Mouse (Mus musculus) urinary bladder, adult 18-20 months (tissue): ENCODE measurements around the gene Dph2.
A peak's percentile ranks its signal among the peaks of the same experiment; 100 is the strongest.

Experiments
- DNase-seq, 2 experiments: peaks; one replicate each; pipeline ENCODE4 v3.0.0; 2022; ENCODE audit warnings: low spot score in 2 of 2, mixed read lengths in 2 of 2

Gene Dph2

DNA sequence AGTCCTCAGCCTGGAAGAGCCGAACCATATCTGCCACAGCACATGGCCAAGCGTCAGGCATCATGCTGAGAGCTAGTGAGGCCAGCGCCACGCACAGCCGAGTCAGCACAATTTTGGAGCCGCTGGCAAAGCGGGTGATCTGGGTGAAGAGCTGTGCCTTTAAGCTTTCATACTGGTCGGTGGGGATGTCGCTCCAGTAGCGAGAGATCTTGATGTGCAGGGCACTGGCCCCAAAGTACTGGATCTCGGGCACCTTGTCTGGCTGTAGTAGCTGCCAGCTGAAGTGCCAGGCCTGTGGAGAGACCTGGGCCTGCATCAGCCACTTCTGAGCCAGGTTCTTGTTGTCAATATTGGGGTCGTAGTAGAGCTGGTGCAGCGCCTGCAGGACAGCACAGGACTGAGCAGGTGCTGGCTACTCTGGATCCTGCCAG, 20.3 kb upstream of the Dph2 start:
- DNase-seq = no peak

DNA sequence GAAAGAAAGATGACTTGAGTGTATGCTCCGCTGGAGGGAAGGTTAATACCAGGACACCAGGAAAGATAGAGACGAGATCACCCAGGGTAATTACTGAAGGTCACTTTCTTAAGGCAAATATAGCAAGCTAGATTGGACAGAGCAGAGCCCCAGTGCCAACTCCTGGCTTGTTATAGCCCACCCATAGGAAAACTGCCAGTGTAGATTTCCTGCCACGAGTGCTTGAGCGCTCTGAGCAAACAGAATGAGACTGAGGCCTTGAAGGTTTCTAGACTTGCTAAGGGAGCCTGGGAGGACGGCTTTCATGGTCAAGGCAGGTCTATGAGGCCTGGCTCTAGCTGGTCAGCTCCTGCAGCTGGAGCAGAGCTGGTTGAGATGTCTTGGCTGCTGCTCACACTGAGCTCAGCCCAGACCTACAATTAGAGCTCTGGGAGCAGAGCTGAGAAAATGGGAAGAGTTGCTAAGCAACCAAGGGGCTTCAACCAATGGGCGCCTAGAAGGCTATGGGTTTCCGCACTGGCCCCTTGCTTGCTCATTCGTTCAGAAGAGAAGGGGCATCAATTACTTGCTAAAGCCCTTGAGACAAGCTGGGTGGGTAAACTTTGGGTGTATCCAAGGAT, 17.1 kb upstream of the Dph2 start:
- DNase-seq = no peak

DNA sequence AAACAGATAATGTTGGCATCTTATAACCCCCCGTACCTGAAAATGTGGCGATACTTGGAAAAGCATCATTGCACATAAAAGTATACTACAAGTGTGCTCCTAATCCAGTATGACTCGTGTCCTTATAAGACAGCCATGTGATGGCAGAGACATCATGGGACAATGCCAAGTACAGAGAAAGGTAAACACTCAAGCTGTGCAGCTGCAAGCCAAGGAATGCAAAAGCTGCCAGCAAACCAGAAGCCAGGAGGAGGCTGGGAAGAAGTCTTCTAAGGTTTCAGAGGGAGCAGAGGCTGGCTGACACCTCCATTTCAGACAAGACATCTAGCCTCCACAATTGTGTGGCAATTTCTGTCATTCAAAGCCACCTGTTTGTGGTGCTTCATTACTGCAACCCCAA, 14.4 kb upstream of the Dph2 start:
- DNase-seq = no peak

DNA sequence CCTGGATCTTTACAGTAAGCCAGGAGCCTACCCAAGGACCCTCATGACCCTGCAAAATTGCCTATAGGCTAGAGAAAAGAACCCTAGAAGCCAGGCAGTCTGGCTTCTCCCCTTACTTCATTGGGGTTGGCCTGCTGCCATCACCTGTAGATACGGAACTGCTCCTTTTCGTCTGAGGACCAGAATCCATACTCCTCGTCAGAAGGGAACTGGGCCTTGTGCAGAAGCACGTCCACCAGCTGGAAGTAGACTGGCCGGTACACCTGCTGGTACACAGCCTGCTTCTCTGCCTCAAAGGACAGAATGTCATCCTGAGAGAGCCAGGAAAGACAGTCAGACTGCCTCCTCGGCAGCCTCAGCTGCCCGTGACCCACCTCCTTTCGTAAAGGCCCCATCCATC, 12.9 kb upstream of the Dph2 start:
- no peak for DNase-seq

DNA sequence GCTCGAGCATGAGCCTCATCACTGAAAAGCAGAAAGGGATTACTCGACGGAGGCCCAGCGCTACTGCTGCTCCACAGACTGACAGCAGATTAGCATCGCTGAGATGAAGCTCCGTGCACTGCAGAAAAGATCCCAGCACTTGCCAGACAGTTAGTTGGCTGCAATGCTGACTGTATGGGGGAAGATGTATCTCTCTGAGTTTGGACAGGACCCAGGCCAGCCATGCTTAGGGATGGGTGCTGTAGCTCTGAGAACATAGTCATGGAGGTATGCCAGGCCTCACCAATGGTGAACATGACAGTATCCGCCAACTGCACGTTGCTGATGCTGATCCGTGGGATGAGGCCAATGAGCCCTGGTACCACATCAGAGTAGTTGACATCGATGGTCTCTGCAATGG, 12.3 kb upstream of the Dph2 start:
- no peak for DNase-seq

DNA sequence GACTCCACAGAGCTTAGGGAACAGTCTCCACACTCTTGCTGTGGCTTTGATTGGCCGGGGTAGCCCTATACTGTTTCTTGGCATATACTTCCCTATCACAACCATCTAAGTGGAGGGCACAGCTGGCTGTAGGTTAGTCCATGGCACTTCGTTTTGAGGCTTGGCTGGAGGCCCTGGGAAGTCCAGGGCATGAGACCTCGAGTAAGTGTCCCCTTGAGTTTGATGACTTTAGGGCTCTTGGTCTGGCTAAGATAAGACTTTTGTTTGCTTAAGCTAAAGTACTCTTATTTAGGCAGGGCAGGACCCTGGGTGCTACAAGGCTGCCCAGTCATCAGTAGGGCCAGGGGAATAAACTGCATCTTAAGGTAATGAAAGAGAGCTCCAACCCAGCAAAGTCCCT, 6.3 kb upstream of the Dph2 start:
- no peak for DNase-seq

DNA sequence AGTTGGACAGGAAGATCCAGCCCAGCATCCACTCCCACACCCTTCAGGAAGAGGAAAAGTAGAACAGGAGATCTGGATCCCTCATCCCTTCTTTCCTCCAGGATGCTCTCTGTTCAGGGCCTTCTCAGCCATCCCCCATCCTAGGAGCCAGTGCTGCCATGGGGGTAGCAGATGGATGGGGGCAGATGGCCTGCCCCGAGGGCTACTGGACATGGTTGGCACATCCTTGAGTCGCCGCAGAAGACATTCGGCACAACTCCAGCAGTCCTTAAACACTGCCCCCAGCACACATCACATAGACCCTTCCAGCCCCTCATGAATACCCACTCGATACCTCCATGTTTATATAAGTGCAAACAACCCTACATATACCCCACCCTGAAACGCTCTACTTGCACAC, 4.2 kb upstream of the Dph2 start:
- no peak for DNase-seq

DNA sequence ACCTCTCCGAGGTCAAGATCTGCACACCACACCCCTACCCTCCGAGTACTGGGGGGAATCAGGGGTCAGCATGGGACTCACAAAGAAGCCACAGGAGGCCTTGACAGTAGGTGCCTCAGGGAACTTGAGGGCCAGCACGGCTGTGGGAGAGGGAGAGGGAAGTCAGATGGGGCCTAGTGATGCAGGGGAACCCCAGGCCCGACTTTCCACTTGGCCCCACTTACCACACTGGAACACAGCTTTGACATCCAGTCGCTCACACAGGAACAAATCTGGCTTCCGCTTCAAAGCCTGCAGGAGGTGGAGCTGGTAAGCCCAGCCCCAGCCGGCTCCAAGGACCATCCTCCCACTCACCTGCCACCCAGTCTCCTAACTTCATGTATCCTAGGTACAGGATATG, 3.5 kb upstream of the Dph2 start:
- DNase-seq = no peak

DNA sequence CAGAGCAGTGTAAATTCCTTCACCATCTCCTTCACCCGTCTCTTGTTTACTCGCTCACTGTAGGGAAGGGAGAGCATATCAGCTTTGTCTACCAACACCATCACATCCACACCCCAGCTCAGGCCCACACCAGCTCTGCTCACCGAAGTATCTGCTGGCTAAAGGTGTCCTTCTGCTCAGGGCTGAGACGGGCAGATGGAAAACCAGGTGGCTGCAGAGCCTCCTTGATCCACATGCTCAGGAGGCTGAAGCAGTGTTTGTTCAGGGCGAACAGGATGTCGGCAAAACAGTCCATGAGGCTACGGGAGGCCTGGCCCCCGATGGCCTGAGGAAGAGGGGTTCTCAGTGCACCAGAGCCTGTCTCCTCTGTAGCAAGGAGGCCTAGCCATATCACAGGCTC, 2.8 kb upstream of the Dph2 start:
- DNase-seq = no peak

DNA sequence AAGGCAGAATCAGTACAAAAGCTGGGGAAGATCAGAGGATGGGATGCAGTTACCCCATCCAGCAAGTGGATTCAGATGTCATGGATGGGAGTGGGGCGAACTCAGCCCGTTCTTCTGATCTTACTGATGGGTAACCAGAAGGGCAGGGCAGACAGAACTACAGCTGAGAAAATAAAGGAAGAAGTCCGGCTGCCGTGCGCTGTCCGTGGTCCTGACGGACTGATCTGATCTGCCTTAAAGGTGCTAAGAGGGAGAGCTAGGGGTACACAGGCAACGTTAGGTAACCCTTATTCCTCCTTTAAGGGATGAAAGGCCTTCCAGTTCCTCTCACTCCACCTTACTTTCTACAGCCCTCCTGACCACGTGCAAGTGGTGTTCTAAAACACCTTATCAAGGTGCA, 1.5 kb upstream of the Dph2 start:
- peak in 1 of 2 experiments; percentile 30 for DNase-seq

DNA sequence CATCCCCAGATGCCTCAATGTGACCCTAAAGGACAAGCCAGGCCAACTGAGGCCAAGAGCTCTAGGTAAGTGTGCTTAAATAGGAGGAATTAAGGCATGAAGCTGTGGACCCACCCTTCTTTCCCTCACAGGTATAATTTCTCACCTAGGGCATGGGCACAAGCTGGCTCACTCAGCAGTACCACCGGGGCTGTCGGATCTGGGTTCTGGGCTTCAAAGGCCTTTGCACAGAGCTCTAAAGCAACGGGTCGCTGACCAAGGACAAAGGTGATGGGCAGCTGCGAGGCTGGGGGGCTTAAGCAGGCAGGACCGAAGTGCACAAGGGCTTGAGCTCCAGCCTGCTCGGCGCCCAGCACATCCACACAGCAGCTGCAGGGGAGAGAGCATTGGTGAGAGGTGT, 1.1 kb downstream of the Dph2 start:
- DNase-seq = no peak

DNA sequence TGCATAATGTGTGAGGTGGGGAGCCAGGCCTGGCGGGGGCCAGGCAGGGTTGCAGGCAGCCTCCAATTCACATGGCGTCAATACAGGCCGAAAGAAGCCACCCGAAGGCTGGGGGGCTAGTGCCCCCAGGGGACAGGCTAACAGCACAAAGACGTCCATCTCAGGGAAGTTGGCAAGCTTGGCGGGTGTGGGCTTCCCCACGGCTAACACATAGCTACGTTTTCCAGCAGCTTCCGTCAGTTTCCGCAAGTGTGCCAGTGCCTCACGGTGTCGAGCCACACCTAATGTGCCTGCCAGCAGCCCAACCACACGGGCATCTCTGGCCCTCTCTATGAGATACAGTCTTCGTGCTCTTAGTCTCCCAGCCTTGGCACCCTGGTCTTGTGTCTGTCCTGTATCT, 1.8 kb downstream of the Dph2 start:
- DNase-seq = no peak

DNA sequence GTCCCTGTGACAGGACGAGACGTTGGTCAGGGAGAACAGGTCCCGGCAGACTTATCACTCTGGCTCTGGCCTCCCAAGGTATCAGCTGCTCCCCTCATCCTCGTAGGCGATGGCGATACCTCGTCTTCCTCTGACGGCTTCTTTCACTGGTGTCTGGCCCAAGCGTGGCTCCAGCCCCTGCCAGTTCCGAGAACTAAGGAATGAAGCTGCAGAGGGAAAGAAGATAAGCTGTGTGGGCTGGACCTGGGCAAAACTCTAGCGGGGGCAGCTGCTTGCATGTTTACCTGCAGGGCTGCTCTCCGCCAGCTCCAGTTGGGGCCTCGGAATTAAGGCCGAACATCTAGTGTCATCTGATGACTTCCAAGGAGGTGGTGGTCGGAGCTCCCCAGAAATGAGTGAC, 2.4 kb downstream of the Dph2 start:
- DNase-seq = no peak

DNA sequence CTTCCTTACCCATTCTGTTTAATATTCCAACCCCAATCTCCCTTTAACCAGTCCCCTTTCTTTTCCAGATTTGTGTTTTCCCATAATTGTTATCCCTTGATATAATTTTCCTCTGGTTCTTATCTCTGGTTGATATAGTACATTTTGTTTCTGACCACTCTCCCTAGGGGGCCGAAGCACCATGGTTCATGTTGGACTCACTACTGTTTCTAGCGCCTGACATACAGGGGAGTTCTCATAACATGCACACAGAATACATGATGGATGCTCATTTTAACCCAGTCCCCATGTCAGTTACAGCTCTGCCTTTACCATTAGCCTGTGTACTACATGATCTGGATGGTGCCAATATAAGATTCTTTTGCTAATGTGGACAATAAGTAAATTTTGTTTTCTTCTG, 3.9 kb downstream of the Dph2 start:
- DNase-seq = no peak

DNA sequence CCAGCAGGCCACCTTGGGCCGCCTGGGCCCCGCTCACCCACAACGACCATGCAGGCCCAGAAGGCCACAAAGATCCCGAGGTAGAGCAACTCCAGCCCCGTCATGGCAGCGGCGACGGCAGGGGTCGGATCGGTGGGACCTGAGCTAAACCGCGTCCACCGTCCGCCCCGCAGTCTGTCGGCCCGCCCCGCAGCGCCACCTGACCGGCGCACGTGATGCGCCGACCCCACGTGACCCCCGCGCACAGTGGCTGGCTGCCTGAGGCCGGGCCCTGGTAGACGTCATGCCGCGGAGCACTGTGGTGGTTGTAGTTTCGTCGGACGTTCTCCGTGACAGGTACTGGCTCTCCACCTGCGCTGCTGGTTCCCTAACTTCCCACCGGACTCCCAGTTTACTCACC, 4.7 kb downstream of the Dph2 start, which contains the start of gene Atp6v0b:
Gene Atp6v0b (minus strand): TSS at position 201 of the 400 bp plus-strand sequence.
- peak; percentile 92 to 95 for DNase-seq

DNA sequence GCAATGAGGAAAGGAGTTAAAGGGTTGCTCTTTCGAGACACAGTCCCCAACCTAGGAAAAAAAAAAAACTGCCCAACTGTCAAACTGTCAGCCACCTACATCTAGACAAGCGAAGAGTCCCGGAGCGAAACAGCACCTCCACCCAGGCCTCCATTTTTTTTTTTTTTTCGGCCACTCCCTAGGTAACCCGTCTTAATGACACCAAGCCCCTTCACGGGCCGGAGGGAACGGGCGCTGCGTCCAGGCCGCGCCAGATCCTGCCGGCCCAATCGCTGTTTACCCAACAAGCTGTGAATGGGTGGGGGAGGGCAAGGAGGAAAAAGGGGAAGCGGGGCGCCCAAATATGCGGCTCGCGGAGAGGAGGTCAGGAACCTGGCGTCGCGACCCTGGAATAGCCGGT, 5.2 kb downstream of the Dph2 start:
- no peak for DNase-seq

DNA sequence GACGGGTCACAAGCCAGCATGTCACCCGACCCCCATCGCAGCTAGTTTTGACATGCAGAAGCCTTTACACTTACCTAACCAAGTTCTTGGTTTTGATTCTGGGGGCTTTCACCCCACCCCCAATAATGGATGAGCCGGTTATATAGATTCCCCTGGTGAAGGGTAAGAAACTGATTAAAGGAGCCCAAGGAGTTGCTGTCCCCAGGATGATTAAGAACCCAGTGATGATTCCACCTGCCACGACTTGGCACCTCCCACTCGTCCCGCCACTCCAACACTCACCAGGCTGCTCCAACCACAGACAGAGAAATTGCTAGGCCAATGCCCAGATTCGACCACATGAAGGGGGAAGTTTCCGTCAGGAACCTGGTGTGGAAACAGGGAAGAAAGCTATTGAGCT, 5.8 kb downstream of the Dph2 start:
- no peak for DNase-seq

DNA sequence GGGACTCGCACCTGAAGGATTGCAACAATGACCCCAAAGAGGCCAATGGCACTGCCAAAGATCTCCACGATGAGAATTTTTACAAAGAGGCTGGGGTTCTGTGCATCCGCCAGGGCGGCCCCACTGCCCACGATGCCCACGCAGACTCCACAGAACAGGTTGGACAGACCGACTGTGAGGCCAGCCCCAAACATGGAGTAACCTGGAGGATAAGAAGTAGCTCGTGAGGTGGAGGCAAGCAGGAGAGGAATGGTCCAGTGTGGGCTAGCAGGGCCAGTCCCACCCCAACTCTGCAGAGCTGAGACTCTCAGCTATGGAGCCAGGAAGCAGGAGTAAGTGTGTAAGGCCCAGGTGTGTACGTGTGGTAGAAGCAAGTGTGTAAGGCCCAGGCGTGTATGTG, 6.7 kb downstream of the Dph2 start:
- DNase-seq = no peak

DNA sequence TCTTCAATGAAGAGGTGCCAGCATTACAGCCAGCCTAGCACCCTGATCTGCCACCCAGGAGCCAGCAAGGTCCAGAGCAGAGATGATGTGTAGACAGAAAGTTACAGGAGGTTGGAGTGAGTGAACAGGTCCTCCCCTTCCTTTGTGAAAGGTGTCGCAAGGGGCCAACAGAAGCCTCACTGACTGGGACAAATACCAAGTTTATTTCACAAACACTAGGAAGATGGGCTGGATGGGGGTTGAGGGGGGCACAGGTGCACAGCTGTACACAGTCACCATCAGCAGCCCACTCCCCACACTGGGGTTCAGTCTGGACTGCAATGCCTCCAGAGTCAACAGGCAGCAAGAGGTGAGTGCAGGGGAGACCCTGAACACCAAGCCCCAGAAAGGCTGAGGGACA, 7.7 kb downstream of the Dph2 start:
- DNase-seq = no peak

DNA sequence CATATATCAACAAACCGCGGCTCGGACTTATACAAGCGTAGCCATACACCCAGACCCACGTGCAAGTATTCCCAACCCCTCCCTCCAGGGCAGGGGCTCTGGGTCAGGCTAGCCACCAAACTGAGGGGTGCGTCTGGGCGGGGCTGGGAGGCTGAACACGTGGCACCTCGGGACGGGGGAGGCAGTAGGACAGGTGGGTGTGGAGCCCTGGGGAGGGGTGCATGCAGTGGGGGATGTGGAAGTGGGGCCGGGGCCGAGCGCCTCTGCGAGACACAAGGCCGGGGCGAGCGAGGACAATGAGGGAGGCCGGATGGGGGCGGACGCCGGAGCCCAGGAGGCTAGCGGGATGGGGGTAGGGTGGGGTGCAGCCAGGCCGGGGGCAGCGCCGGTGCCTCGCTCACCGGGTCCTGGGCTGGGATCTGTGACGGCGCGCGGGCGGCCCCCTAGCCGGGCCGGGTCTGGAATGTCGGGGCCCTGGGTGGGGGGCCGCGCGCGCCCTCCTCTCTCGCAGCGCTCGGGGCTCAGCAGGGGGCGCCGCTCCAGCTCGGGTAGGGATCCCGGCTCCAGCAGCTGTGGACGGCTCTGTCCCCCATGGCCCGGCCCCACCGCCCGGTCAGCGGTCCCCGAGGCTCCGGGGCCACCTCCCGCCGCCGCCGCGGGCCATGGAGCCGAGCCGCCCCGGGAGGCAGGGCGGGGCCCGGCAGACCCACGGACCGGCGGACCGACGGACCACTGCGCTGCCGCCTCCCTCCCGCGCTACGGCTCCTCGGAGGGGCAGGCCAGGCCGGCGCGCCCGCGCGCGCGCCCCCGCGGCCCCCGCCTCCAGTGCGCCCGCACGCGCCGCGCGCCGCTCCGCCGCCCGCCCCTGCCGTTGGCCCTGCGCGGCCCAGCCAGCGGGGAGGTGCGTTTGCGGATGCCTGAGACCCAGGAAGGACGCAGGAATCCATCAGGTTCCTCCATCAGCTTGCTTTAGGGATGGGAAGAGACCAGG, 8.8 kb downstream of the Dph2 start, which contains the start of gene B4galt2:
Gene B4galt2 (minus strand): TSS at position 787 of the 991 bp plus-strand sequence.
- DNase-seq = no peak

DNA sequence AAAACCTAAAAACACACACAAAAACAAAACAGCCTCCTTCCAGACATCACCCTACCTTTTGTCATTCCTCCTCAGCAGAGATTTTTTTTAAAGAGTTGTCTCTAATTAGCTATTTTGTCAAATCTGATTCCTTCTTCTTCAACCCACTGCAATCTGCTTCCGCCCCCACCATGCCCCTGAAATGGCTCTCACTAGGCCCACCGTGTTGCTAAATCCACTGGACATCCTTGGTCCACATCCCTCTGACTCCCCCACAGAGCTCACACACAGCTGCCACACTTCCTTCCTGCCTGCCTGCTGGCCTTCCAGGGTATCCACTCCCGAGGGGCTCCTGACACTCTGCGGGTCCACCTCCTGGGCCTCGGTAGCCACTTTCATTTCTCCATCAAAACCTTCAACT, 13.1 kb downstream of the Dph2 start:
- no peak for DNase-seq

DNA sequence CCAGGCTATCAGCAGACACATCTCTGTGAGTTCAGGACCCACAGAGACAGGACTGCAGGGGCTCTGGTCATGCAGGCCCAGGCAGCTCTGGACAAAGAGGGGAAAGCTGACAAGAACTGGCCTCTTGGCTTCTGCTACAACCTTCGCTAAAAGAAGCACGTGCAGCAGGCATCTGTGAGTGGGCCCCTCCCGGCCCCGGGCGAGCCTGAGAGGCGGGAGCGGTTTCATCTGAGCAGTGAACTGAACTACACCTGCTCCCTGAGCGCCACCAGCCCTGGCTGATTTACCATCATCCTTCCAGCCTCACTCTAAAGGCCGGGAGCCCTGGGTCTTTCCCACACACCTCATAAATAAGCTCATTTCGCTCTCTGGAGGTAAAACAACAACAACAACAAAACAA, 13.5 kb downstream of the Dph2 start:
- DNase-seq = no peak

DNA sequence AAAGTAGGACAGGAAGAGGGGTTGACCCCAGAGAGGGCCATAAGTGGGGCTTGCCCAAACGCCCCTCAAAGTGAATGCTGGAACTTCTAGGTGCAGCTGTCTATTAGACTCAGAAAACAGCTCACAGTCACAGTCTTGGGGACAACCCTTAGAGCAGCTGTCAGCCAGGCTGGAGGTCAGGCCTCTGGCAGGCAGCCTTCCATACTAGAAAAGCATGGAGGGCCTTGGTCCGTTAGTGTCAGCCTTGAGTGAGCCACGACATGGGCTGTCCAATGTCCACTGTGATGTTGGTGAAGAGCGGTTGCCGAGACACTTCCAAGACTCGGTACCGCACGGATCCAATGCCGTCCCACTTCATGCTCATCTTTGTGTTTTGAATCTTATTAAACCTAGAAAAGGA, 18.2 kb downstream of the Dph2 start:
- DNase-seq = no peak
